In the genomic region with DNA sequence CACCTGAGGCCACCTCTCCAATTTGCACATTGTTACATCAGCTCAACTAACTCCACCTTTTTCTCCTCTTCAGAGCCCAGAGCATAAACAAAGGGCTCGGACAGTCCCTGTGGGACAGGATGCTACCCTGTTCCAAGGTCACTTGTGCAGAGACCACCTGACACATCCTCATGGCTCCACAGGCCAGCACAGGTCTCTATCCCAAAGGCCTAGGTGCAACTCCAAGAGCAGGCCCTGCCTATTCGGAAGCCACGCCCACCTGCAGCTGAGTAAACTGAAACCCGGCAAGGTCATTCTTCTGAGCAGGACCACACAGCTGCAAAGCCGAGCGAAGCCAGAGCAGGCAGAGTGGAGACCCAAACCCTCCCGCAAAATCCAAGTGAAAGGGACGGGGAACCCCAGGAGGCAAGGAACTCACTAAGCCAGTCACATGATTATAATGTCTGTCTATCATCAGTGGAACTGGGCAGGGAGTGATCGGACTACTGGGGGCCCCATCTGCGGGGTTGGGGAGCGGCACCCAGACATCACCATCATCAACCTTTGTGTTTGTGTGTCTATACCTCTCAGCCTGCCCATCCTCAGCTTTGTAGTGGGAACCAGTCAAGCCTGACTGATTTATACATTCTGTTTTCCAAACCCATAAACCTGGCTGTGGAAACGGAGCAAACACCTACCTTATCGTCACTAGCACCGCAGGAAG, we compare ENCODE assay signal across 8 mouse cellular contexts.
A peak's percentile ranks its signal among the peaks of the same experiment; 100 is the strongest.
DNase-seq lines count a peak whose midpoint lies in the region; ATAC-seq and TF ChIP-seq lines count a peak whose summit lies in the region.

No protein-coding gene starts in this region.

- peak overlapping the region; percentile 29; the same call in 1 of the 2 replicates for H3K4me2 ChIP-seq in heart, embryonic 16.5 days (ENCODE audit: low read depth, low read length)
- peak overlapping the region; percentile 28; the same call in 1 of the 2 replicates for H3K4me2 ChIP-seq in lung, postnatal 0 days (replicated peaks; ENCODE audit: low read depth, low read length)

- TF ChIP-seq EP300 in lung, postnatal 0 days (IDR thresholded peaks at IDR 0.05), result no peak

- WGBS in heart, embryonic 16.5 days, result 37% methylated on average over 14 of the region's 14 CpGs
- 18% methylated on average over 14 of the region's 14 CpGs for WGBS in lung, postnatal 0 days

- no peaks in the 10 kb centered on the region for H3K9me3 ChIP-seq in heart, embryonic 16.5 days (replicated peaks; ENCODE audit: control insufficient read depth, low read length)
- no peaks in the 10 kb centered on the region for H3K9me3 ChIP-seq in lung, postnatal 0 days (ENCODE audit: low read length)

- no peak overlapping the region for H3K27ac ChIP-seq in heart, embryonic 16.5 days (ENCODE audit: low read length)
- H3K27ac ChIP-seq in lung, postnatal 0 days (ENCODE audit: low read length), result no peak overlapping the region

- H3K27me3 ChIP-seq in heart, embryonic 16.5 days (ENCODE audit: control insufficient read depth, insufficient read depth, low read length), result no peaks in the 10 kb centered on the region
- no peaks in the 10 kb centered on the region for H3K27me3 ChIP-seq in lung, postnatal 0 days (replicated peaks; ENCODE audit: insufficient read depth, low read length)

- ATAC-seq in heart, embryonic 16.5 days (replicated peaks; ENCODE audit: extremely low read depth, insufficient read depth, low FRiP score), result peak; percentile 46; the same call in 1 of the 2 replicates
- no peak for ATAC-seq in lung, postnatal 0 days

- DNase-seq in heart, postnatal 36 days, result no peak
- peak; percentile 54 for DNase-seq in adrenal gland, postnatal 14 days
- DNase-seq in kidney, adult 9 months, result peak; percentile 54
- no peak for DNase-seq in lung, postnatal 0 days (ENCODE audit: low spot score)
- no peak for DNase-seq in thymus, postnatal 4 days
- no peak for DNase-seq in layer of hippocampus, adult 8-10 months (ENCODE audit: low spot score in 2 of 2)
- DNase-seq in frontal cortex, adult 2 months (ENCODE audit: extremely low spot score in 1 of 2, low spot score in 1 of 2), result no peak

- intact Hi-C loops in heart, postnatal 36 days (cut with DNase I), result no loop called here

- H3K36me3 ChIP-seq in heart, embryonic 16.5 days (ENCODE audit: control insufficient read depth, insufficient read depth), result no peaks in the 10 kb centered on the region
- no peaks in the 10 kb centered on the region for H3K36me3 ChIP-seq in lung, postnatal 0 days (ENCODE audit: insufficient read depth, low read length)

- TF ChIP-seq CTCF in lung, postnatal 0 days (IDR thresholded peaks at IDR 0.05), result no peak

- no peak overlapping the region for H3K9ac ChIP-seq in heart, embryonic 16.5 days (ENCODE audit: low read length)
- no peak overlapping the region for H3K9ac ChIP-seq in lung, postnatal 0 days (replicated peaks; ENCODE audit: low read depth)

- H3K4me3 ChIP-seq in heart, embryonic 16.5 days (ENCODE audit: low read length), result no peak overlapping the region
- H3K4me3 ChIP-seq in lung, postnatal 0 days (ENCODE audit: low read depth, low read length), result no peak overlapping the region

- H3K4me1 ChIP-seq in heart, embryonic 16.5 days (ENCODE audit: control insufficient read depth, insufficient read depth, low read length), result peaks cover 7% of the 10 kb centered on the region
- no peaks in the 10 kb centered on the region for H3K4me1 ChIP-seq in lung, postnatal 0 days (ENCODE audit: insufficient read depth, low read depth, low read length)

Comparison
In these comparisons a context has a peak if more than half of its experiments do, and no peak if none do; other contexts are left out.
1. DNase-seq: peak in adrenal gland, postnatal 14 days (single experiment) and kidney, adult 9 months (single experiment); none in heart, postnatal 36 days (0 of 2), lung, postnatal 0 days (single experiment), thymus, postnatal 4 days (single experiment), layer of hippocampus, adult 8-10 months (0 of 2) and frontal cortex, adult 2 months (0 of 2).